In the genomic region with DNA sequence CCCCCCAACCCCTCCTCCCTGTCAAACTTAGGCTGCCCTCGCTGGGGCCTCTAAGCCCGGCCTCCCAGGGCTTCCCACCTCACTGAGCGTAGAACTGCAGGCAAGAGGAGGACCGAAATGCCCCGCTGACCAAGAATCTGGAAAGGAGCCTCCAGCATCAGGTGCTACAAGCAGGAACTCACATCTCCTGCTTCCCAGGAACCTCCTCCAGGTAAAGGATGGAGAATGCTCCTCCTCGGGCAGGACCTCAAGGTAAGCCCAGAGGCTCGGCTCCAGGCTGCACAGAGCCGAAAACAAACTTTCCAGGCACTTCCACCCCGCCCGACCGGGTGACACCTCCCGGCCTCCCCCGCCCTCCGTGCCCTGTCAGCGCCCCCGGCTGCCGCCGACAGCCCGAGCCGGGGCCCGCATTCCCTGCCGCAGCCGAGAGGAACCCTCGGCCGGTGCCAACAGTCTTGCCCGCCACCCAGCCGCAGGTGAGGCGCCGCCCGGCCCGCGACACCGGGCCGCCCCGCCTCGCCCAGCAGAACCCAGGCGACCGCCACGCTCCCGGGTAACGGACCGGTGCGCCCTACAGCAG, we compare ENCODE assay signal across 8 mouse cellular contexts. TPM values are rescaled to one million over a fixed set of nuclear protein-coding genes. Genes with fewer than 3 reads are reported as not detected.
DNase-seq lines count a peak whose midpoint lies in the region; ATAC-seq and TF ChIP-seq lines count a peak whose summit lies in the region.

No protein-coding gene starts in this region.

- no peaks in the 10 kb centered on the region for H3K9me3 ChIP-seq in lung, embryonic 14.5 days (ENCODE audit: low read depth, low read length)
- no peaks in the 10 kb centered on the region for H3K9me3 ChIP-seq in forebrain, embryonic 16.5 days (ENCODE audit: control insufficient read depth, low read length)
- no peaks in the 10 kb centered on the region for H3K9me3 ChIP-seq in kidney, embryonic 15.5 days (replicated peaks)

- no peaks in the 10 kb centered on the region for H3K36me3 ChIP-seq in lung, embryonic 14.5 days (ENCODE audit: insufficient read depth)
- no peaks in the 10 kb centered on the region for H3K36me3 ChIP-seq in forebrain, embryonic 16.5 days (ENCODE audit: control insufficient read depth, insufficient read depth)
- H3K36me3 ChIP-seq in kidney, embryonic 15.5 days: no peaks in the 10 kb centered on the region

- H3K4me1 ChIP-seq in lung, embryonic 14.5 days (ENCODE audit: insufficient read depth): peaks cover 9% of the 10 kb centered on the region
- peaks cover 23% of the 10 kb centered on the region for H3K4me1 ChIP-seq in forebrain, embryonic 16.5 days (replicated peaks; ENCODE audit: control insufficient read depth, insufficient read depth, low read length)
- peaks cover 28% of the 10 kb centered on the region for H3K4me1 ChIP-seq in kidney, embryonic 15.5 days

- TF ChIP-seq CTCF in lung, embryonic 14.5 days (IDR thresholded peaks at IDR 0.05; ENCODE audit: low read depth): no peak

- peak overlapping the region; percentile 76 for H3K4me2 ChIP-seq in lung, embryonic 14.5 days
- H3K4me2 ChIP-seq in forebrain, embryonic 16.5 days (ENCODE audit: low read length): peak overlapping the region; percentile 98
- peak overlapping the region; percentile 82 for H3K4me2 ChIP-seq in kidney, embryonic 15.5 days

- peak overlapping the region; percentile 96 for H3K4me3 ChIP-seq in lung, embryonic 14.5 days (ENCODE audit: low read depth, low read length)
- H3K4me3 ChIP-seq in forebrain, embryonic 16.5 days (replicated peaks; ENCODE audit: low read length): peak overlapping the region; percentile 97
- peak overlapping the region; percentile 83 for H3K4me3 ChIP-seq in kidney, embryonic 15.5 days (replicated peaks)

- WGBS in lung, embryonic 14.5 days: 2% methylated on average over 42 of the region's 43 CpGs
- WGBS in forebrain, embryonic 16.5 days: under 1% methylated on average over 43 of the region's 43 CpGs
- under 1% methylated on average over 38 of the region's 43 CpGs for WGBS in kidney, embryonic 15.5 days

- H3K9ac ChIP-seq in lung, embryonic 14.5 days: peak overlapping the region; percentile 89
- peak overlapping the region; percentile 90 for H3K9ac ChIP-seq in forebrain, embryonic 16.5 days (replicated peaks; ENCODE audit: low read depth, low read length)
- H3K9ac ChIP-seq in kidney, embryonic 15.5 days: peak overlapping the region; percentile 85

- DNase-seq in lung, embryonic 14.5 days: peak; percentile 43
- no peak for DNase-seq in lung, postnatal 25 days (ENCODE audit: low spot score)
- peak; percentile 54 to 64 for DNase-seq in adrenal gland, postnatal 36 days
- peak; percentile 19 for DNase-seq in mesoderm, embryonic 11.5 days (ENCODE audit: low read depth, low spot score)
- DNase-seq in testis, postnatal 10 days (ENCODE audit: low spot score): peak; percentile 57
- DNase-seq in left cerebral cortex, postnatal 14 days (ENCODE audit: low spot score in 2 of 2): no peak

- H3K27me3 ChIP-seq in lung, embryonic 14.5 days (ENCODE audit: insufficient read depth, low read length): no peaks in the 10 kb centered on the region
- no peaks in the 10 kb centered on the region for H3K27me3 ChIP-seq in forebrain, embryonic 16.5 days (replicated peaks; ENCODE audit: control insufficient read depth, insufficient read depth, low read length)
- no peaks in the 10 kb centered on the region for H3K27me3 ChIP-seq in kidney, embryonic 15.5 days

- intact Hi-C loops in left cerebral cortex, postnatal 14 days (cut with DNase I): loop anchor here (5.0 kb wide), 2 partner anchors 69 to 211 kb away; a partner anchor contains a TSS

- peak; percentile 52 for ATAC-seq in lung, embryonic 14.5 days (ENCODE audit: insufficient read depth)
- no peak; the same call in 1 of the 2 replicates for ATAC-seq in forebrain, embryonic 16.5 days
- ATAC-seq in kidney, embryonic 15.5 days (replicated peaks; ENCODE audit: low FRiP score): peak; percentile 71

- peak overlapping the region; percentile 86 for H3K27ac ChIP-seq in lung, embryonic 14.5 days (ENCODE audit: low read depth)
- H3K27ac ChIP-seq in forebrain, embryonic 16.5 days (ENCODE audit: low read length): peak overlapping the region; percentile 81
- H3K27ac ChIP-seq in kidney, embryonic 15.5 days: peak overlapping the region; percentile 90

RNA-seq across cellular contexts. Expression of a gene that starts 9.8 kb away (rescaled TPM):
- 34.9 and 37.3 TPM in 2 replicates for polyA plus RNA-seq in lung, embryonic 14.5 days (2014; fragmentation: Nextera tagmentation; extraction: Ambion mirVana)
- 10 to 100 TPM; 55.5 to 59.7 TPM for total RNA-seq in adrenal gland, postnatal 36 days (2021)
- polyA plus RNA-seq in forebrain, embryonic 16.5 days (2015; fragmentation: Nextera tagmentation; extraction: Ambion mirVana): 59.4 and 62.9 TPM in 2 replicates
- 35.0 and 36.4 TPM in 2 replicates for polyA plus RNA-seq in kidney, embryonic 15.5 days (2015; fragmentation: Nextera tagmentation; extraction: Ambion mirVana)
- total RNA-seq in left cerebral cortex, postnatal 14 days (2021): 10 to 100 TPM; 89.4 to 95.5 TPM

RNA-seq across cellular contexts. Expression of a gene that starts 22.6 kb away (rescaled TPM):
- polyA plus RNA-seq in lung, embryonic 14.5 days (2014; fragmentation: Nextera tagmentation; extraction: Ambion mirVana): 23.6 and 33.3 TPM in 2 replicates
- total RNA-seq in adrenal gland, postnatal 36 days (2021): 10 to 100 TPM; 29.6 to 41.4 TPM
- 25.5 and 28.2 TPM in 2 replicates for polyA plus RNA-seq in forebrain, embryonic 16.5 days (2015; fragmentation: Nextera tagmentation; extraction: Ambion mirVana)
- polyA plus RNA-seq in kidney, embryonic 15.5 days (2015; fragmentation: Nextera tagmentation; extraction: Ambion mirVana): 36.7 and 40.9 TPM in 2 replicates
- 10 to 100 TPM; 32.4 to 36.1 TPM for total RNA-seq in left cerebral cortex, postnatal 14 days (2021)

RNA-seq across cellular contexts. Expression of a gene that starts 28.6 kb away (rescaled TPM):
- polyA plus RNA-seq in lung, embryonic 14.5 days (2014; fragmentation: Nextera tagmentation; extraction: Ambion mirVana): 450 and 473 TPM in 2 replicates
- 100 to 1,000 TPM; 434 to 448 TPM for total RNA-seq in adrenal gland, postnatal 36 days (2021)
- polyA plus RNA-seq in forebrain, embryonic 16.5 days (2015; fragmentation: Nextera tagmentation; extraction: Ambion mirVana): 881 and 1,064 TPM in 2 replicates
- 546 and 562 TPM in 2 replicates for polyA plus RNA-seq in kidney, embryonic 15.5 days (2015; fragmentation: Nextera tagmentation; extraction: Ambion mirVana)
- 1,000 to 10,000 TPM; 1,506 to 1,590 TPM for total RNA-seq in left cerebral cortex, postnatal 14 days (2021)

Comparison
In these comparisons a context has a peak if more than half of its experiments do, and no peak if none do; other contexts are left out.
1. DNase-seq: peak in lung, embryonic 14.5 days (single experiment), adrenal gland, postnatal 36 days (2 of 2), mesoderm, embryonic 11.5 days (single experiment) and testis, postnatal 10 days (single experiment); none in lung, postnatal 25 days (single experiment) and left cerebral cortex, postnatal 14 days (0 of 2).
2. Peak in every context shown above with its lines, with median percentiles within 50 percentile points of each other: H3K27ac ChIP-seq, H3K4me2 ChIP-seq, H3K4me3 ChIP-seq and H3K9ac ChIP-seq.